Mouse (Mus musculus): ENCODE measurements around the gene Carhsp1. TPM values are rescaled to one million over a fixed set of nuclear protein-coding genes. Genes with fewer than 3 reads are reported as not detected.

The Carhsp1 gene
- polyA plus RNA-seq, 1 experiment: 47.4 TPM

- 43% methylated on average over 11 of the region's 11 CpGs for WGBS
These were observed 32.3 kb downstream of the Carhsp1 start for GRCm38 (mm10) chr16:8639466-8640191.

GRCm38 (mm10) chr16:8638131-8638530 is 33.8 kb downstream of the Carhsp1 start:
- Histone ChIP-seq H3K4me1 (replicated peaks; ENCODE audit: control insufficient read depth, insufficient read depth, low read length) (peaks cover 20% of the 10 kb centered on the region), H3K4me3 (ENCODE audit: control insufficient read depth, insufficient read depth, low read length) (peak overlapping the region; percentile 97), H3K27me3 (ENCODE audit: control insufficient read depth, insufficient read depth, low read length) (no peaks in the 10 kb centered on the region), H3K27ac (ENCODE audit: control insufficient read depth, insufficient read depth, low read length) (peak overlapping the region; percentile 64; the same call in 1 of the 2 replicates), H3K36me3 (ENCODE audit: control insufficient read depth, insufficient read depth, low read length) (peaks cover 5% of the 10 kb centered on the region)
- WGBS: 25% methylated on average over 7 of the region's 7 CpGs
- TF ChIP-seq POLR2A (IDR thresholded peaks at IDR 0.05; ENCODE audit: control insufficient read depth, extremely low read depth, insufficient read depth, low read length, poor library complexity) (no peak), CTCF (IDR thresholded peaks at IDR 0.05; ENCODE audit: borderline replicate concordance, control insufficient read depth, extremely low read depth, insufficient read depth, low read length, poor library complexity) (no peak)
- no peak for DNase-seq

More at GRCm38 (mm10) chr16:8639466-8640191, 32.3 kb downstream of the Carhsp1 start:
- Histone ChIP-seq H3K4me1 (replicated peaks; ENCODE audit: control insufficient read depth, insufficient read depth, low read length) (peaks cover 20% of the 10 kb centered on the region), H3K36me3 (ENCODE audit: control insufficient read depth, insufficient read depth, low read length) (peaks cover 18% of the 10 kb centered on the region), H3K27ac (ENCODE audit: control insufficient read depth, insufficient read depth, low read length) (no peak overlapping the region), H3K27me3 (ENCODE audit: control insufficient read depth, insufficient read depth, low read length) (no peaks in the 10 kb centered on the region), H3K4me3 (ENCODE audit: control insufficient read depth, insufficient read depth, low read length) (no peak overlapping the region)
- no peak for DNase-seq
- TF ChIP-seq POLR2A (IDR thresholded peaks at IDR 0.05; ENCODE audit: control insufficient read depth, extremely low read depth, insufficient read depth, low read length, poor library complexity): no peak
- TF ChIP-seq CTCF (IDR thresholded peaks at IDR 0.05; ENCODE audit: borderline replicate concordance, control insufficient read depth, extremely low read depth, insufficient read depth, low read length, poor library complexity): no peak

- H3K36me3 ChIP-seq (ENCODE audit: control insufficient read depth, insufficient read depth, low read length): no peaks in the 10 kb centered on the region; the same call in 1 of the 2 replicates
- DNase-seq: peak; percentile 73
These were observed 34.5 kb downstream of the Carhsp1 start, which contains the start of the genes Pmm2 and Tmem186 for GRCm38 (mm10) chr16:8637217-8638051. Gene Pmm2 (plus strand): TSS chr16:8637674. Gene Tmem186 (minus strand): TSS chr16:8637712.

GRCm38 (mm10) chr16:8636867-8637216 is 35.1 kb downstream of the Carhsp1 start:
- Histone ChIP-seq H3K27ac (ENCODE audit: control insufficient read depth, insufficient read depth, low read length) (peak overlapping the region; percentile 64), H3K27me3 (ENCODE audit: control insufficient read depth, insufficient read depth, low read length) (no peaks in the 10 kb centered on the region), H3K4me3 (ENCODE audit: control insufficient read depth, insufficient read depth, low read length) (peak overlapping the region; percentile 97), H3K36me3 (ENCODE audit: control insufficient read depth, insufficient read depth, low read length) (no peaks in the 10 kb centered on the region), H3K4me1 (replicated peaks; ENCODE audit: control insufficient read depth, insufficient read depth, low read length) (peaks cover 25% of the 10 kb centered on the region)
- no peak for DNase-seq
- WGBS: 1% methylated on average over 13 of the region's 13 CpGs
- TF ChIP-seq CTCF (IDR thresholded peaks at IDR 0.05; ENCODE audit: borderline replicate concordance, control insufficient read depth, extremely low read depth, insufficient read depth, low read length, poor library complexity) (no peak), POLR2A (IDR thresholded peaks at IDR 0.05; ENCODE audit: control insufficient read depth, extremely low read depth, insufficient read depth, low read length, poor library complexity) (no peak)

More at GRCm38 (mm10) chr16:8637217-8638051, 34.5 kb downstream of the Carhsp1 start, which contains the start of the genes Pmm2 and Tmem186:
- H3K4me1 ChIP-seq (replicated peaks; ENCODE audit: control insufficient read depth, insufficient read depth, low read length): peaks cover 22% of the 10 kb centered on the region
- peak; percentile 41 for TF ChIP-seq POLR2A (IDR thresholded peaks at IDR 0.05; ENCODE audit: control insufficient read depth, extremely low read depth, insufficient read depth, low read length, poor library complexity)
- TF ChIP-seq CTCF (IDR thresholded peaks at IDR 0.05; ENCODE audit: borderline replicate concordance, control insufficient read depth, extremely low read depth, insufficient read depth, low read length, poor library complexity): no peak
- H3K27me3 ChIP-seq (ENCODE audit: control insufficient read depth, insufficient read depth, low read length): no peaks in the 10 kb centered on the region
- H3K4me3 ChIP-seq (ENCODE audit: control insufficient read depth, insufficient read depth, low read length): peak within 1 kb of the TSS; percentile 97
- H3K27ac ChIP-seq (ENCODE audit: control insufficient read depth, insufficient read depth, low read length): peak within 1 kb of the TSS; percentile 64
- WGBS: under 1% methylated on average over 59 of the region's 59 CpGs

GRCm38 (mm10) chr16:8631428-8631827 is 40.5 kb downstream of the Carhsp1 start:
- no peaks in the 10 kb centered on the region for H3K27me3 ChIP-seq (ENCODE audit: control insufficient read depth, insufficient read depth, low read length)
- WGBS: 10% methylated on average over 5 of the region's 5 CpGs
- DNase-seq: peak; percentile 21
- no peak overlapping the region for H3K4me3 ChIP-seq (ENCODE audit: control insufficient read depth, insufficient read depth, low read length)
- H3K36me3 ChIP-seq (ENCODE audit: control insufficient read depth, insufficient read depth, low read length): no peaks in the 10 kb centered on the region
- peaks cover 23% of the 10 kb centered on the region for H3K4me1 ChIP-seq (replicated peaks; ENCODE audit: control insufficient read depth, insufficient read depth, low read length)
- H3K27ac ChIP-seq (ENCODE audit: control insufficient read depth, insufficient read depth, low read length): no peak overlapping the region
- no peak for TF ChIP-seq CTCF (IDR thresholded peaks at IDR 0.05; ENCODE audit: borderline replicate concordance, control insufficient read depth, extremely low read depth, insufficient read depth, low read length, poor library complexity)
- no peak for TF ChIP-seq POLR2A (IDR thresholded peaks at IDR 0.05; ENCODE audit: control insufficient read depth, extremely low read depth, insufficient read depth, low read length, poor library complexity)

GRCm38 (mm10) chr16:8630419-8630818 is 41.5 kb downstream of the Carhsp1 start:
- 91% methylated on average over 2 of the region's 2 CpGs for WGBS
- TF ChIP-seq POLR2A (IDR thresholded peaks at IDR 0.05; ENCODE audit: control insufficient read depth, extremely low read depth, insufficient read depth, low read length, poor library complexity): no peak
- DNase-seq: no peak
- Histone ChIP-seq H3K4me1 (replicated peaks; ENCODE audit: control insufficient read depth, insufficient read depth, low read length) (peaks cover 16% of the 10 kb centered on the region), H3K27me3 (ENCODE audit: control insufficient read depth, insufficient read depth, low read length) (no peaks in the 10 kb centered on the region), H3K27ac (ENCODE audit: control insufficient read depth, insufficient read depth, low read length) (no peak overlapping the region), H3K36me3 (ENCODE audit: control insufficient read depth, insufficient read depth, low read length) (no peaks in the 10 kb centered on the region), H3K4me3 (ENCODE audit: control insufficient read depth, insufficient read depth, low read length) (no peak overlapping the region)
